8 mouse cellular contexts compared by ENCODE assay signal in genomic region chr2:20811506-20811905, GRCm38 (mm10).
A peak's percentile ranks its signal among the peaks of the same experiment; 100 is the strongest.
DNase-seq lines count a peak whose midpoint lies in the region; ATAC-seq and TF ChIP-seq lines count a peak whose summit lies in the region.

No protein-coding gene starts in this region.

- TF ChIP-seq CTCF in forebrain, postnatal 0 days (IDR thresholded peaks at IDR 0.05; ENCODE audit: low read depth): no peak
- no peak for TF ChIP-seq CTCF in liver, postnatal 0 days (IDR thresholded peaks at IDR 0.05; ENCODE audit: low read depth)

- no peak for TF ChIP-seq EP300 in liver, postnatal 0 days (IDR thresholded peaks at IDR 0.05; ENCODE audit: low read depth)

- H3K4me3 ChIP-seq in forebrain, postnatal 0 days (ENCODE audit: low read depth, low read length): no peak overlapping the region
- H3K4me3 ChIP-seq in forebrain, embryonic 11.5 days (ENCODE audit: low read depth, low read length): no peak overlapping the region
- no peak overlapping the region for H3K4me3 ChIP-seq in liver, postnatal 0 days (ENCODE audit: low read depth, low read length)

- H3K4me2 ChIP-seq in forebrain, postnatal 0 days (ENCODE audit: low read depth): no peak overlapping the region
- no peak overlapping the region for H3K4me2 ChIP-seq in forebrain, embryonic 11.5 days (ENCODE audit: low read depth, low read length, severe bottlenecking)
- H3K4me2 ChIP-seq in liver, postnatal 0 days (ENCODE audit: low read depth, low read length): no peak overlapping the region

- H3K27me3 ChIP-seq in forebrain, postnatal 0 days (ENCODE audit: insufficient read depth, low read length): no peaks in the 10 kb centered on the region
- H3K27me3 ChIP-seq in forebrain, embryonic 11.5 days (ENCODE audit: control insufficient read depth, insufficient read depth, low read length): no peaks in the 10 kb centered on the region
- no peaks in the 10 kb centered on the region for H3K27me3 ChIP-seq in liver, postnatal 0 days (ENCODE audit: insufficient read depth, low read length)

- peak; percentile 19 for DNase-seq in forebrain, postnatal 0 days
- no peak for DNase-seq in forebrain, embryonic 11.5 days (ENCODE audit: low spot score)
- peak; percentile 19 for DNase-seq in right cerebral cortex, adult 18-20 months
- no peak for DNase-seq in right cerebral cortex, postnatal 4 days
- DNase-seq in kidney, postnatal 25 days: peak; percentile 29 to 58
- DNase-seq in testis, postnatal 14 days (ENCODE audit: low spot score): peak; percentile 13
- no peak for DNase-seq in embryo, embryonic 10 days (ENCODE audit: low spot score)
- DNase-seq in liver, postnatal 0 days: no peak

- H3K9me3 ChIP-seq in forebrain, postnatal 0 days (ENCODE audit: low read length): no peaks in the 10 kb centered on the region
- H3K9me3 ChIP-seq in forebrain, embryonic 11.5 days (ENCODE audit: control insufficient read depth, low read length): no peaks in the 10 kb centered on the region
- no peaks in the 10 kb centered on the region for H3K9me3 ChIP-seq in liver, postnatal 0 days (ENCODE audit: low read length)

- H3K9ac ChIP-seq in forebrain, postnatal 0 days: no peak overlapping the region
- H3K9ac ChIP-seq in forebrain, embryonic 11.5 days (ENCODE audit: low read length): no peak overlapping the region
- no peak overlapping the region for H3K9ac ChIP-seq in liver, postnatal 0 days (replicated peaks)

- H3K27ac ChIP-seq in forebrain, postnatal 0 days (ENCODE audit: low read depth, low read length): no peak overlapping the region
- no peak overlapping the region for H3K27ac ChIP-seq in forebrain, embryonic 11.5 days (ENCODE audit: low read depth, low read length)
- no peak overlapping the region for H3K27ac ChIP-seq in liver, postnatal 0 days (ENCODE audit: low read depth)

- WGBS in forebrain, postnatal 0 days: 68% methylated on average over 8 of the region's 8 CpGs
- WGBS in forebrain, embryonic 11.5 days: 91% methylated on average over 8 of the region's 8 CpGs
- WGBS in liver, postnatal 0 days (ENCODE audit: insufficient replicate concordance): 74% methylated on average over 8 of the region's 8 CpGs

- ATAC-seq in forebrain, postnatal 0 days: peak; percentile 42; the same call in 1 of the 2 replicates
- ATAC-seq in forebrain, embryonic 11.5 days (replicated peaks; ENCODE audit: low FRiP score): no peak
- ATAC-seq in liver, postnatal 0 days: no peak

- H3K36me3 ChIP-seq in forebrain, postnatal 0 days (ENCODE audit: insufficient read depth): no peaks in the 10 kb centered on the region
- no peaks in the 10 kb centered on the region; the same call in 1 of the 2 replicates for H3K36me3 ChIP-seq in forebrain, embryonic 11.5 days (ENCODE audit: control insufficient read depth, insufficient read depth, low read length)
- peaks cover 2% of the 10 kb centered on the region for H3K36me3 ChIP-seq in liver, postnatal 0 days (replicated peaks; ENCODE audit: insufficient read depth, low read length)

- H3K4me1 ChIP-seq in forebrain, postnatal 0 days (ENCODE audit: insufficient read depth): 0 out of 2 replicates have a peak, but pooled peaks cover 2% of the 10 kb centered on the region
- no peaks in the 10 kb centered on the region for H3K4me1 ChIP-seq in forebrain, embryonic 11.5 days (replicated peaks; ENCODE audit: control insufficient read depth, insufficient read depth, low read length)
- H3K4me1 ChIP-seq in liver, postnatal 0 days (ENCODE audit: insufficient read depth): no peaks in the 10 kb centered on the region

Comparison
In these comparisons a context has a peak if more than half of its experiments do, and no peak if none do; other contexts are left out.
1. DNase-seq: peak in forebrain, postnatal 0 days (single experiment), right cerebral cortex, adult 18-20 months (single experiment), kidney, postnatal 25 days (2 of 2) and testis, postnatal 14 days (single experiment); none in forebrain, embryonic 11.5 days (single experiment), right cerebral cortex, postnatal 4 days (single experiment), embryo, embryonic 10 days (single experiment) and liver, postnatal 0 days (single experiment).